Mouse (Mus musculus) forebrain, embryonic 10.5 days (tissue): ENCODE data around the gene Lbx1. TPM values are rescaled to one million over a fixed set of nuclear protein-coding genes. Genes with fewer than 3 reads are reported as not detected.

Experiments
- DNase-seq: peaks from one replicate; pipeline ENCODE4 v3.0.0-alpha.2; 2017; ENCODE audit warnings: low spot score; ENCODE audit errors: extremely low spot score
- H3K27ac ChIP-seq: fragments of 300-500 bp; sonication (generic); 2 replicates; pipeline ENCODE4 v1.5.1; 2016; ENCODE audit warnings: mild to moderate bottlenecking
- H3K27me3 ChIP-seq: fragments of 300-500 bp; sonication (generic); 2 replicates; pipeline ENCODE4 v1.6.1; 2016; ENCODE audit warnings: mild to moderate bottlenecking; ENCODE audit not compliant: poor library complexity, severe bottlenecking
- H3K36me3 ChIP-seq: fragments of 300-500 bp; sonication (generic); replicated peaks from 2 replicates; pipeline ENCODE4 v1.6.1; 2016; ENCODE audit warnings: mild to moderate bottlenecking, moderate library complexity
- H3K4me1 ChIP-seq: fragments of 300-500 bp; sonication (generic); 2 replicates; pipeline ENCODE4 v1.6.1; 2016
- H3K4me3 ChIP-seq: fragments of 300-500 bp; sonication (generic); 2 replicates; pipeline ENCODE4 v1.5.1; 2016; ENCODE audit warnings: mild to moderate bottlenecking, moderate library complexity
- H3K9me3 ChIP-seq: fragments of 300-500 bp; sonication (generic); 2 replicates; pipeline ENCODE4 v1.6.1; 2016; ENCODE audit warnings: mild to moderate bottlenecking, moderate library complexity
- WGBS: fragments of 180-500 bp; shearing (Covaris S2); methylation state at CpG from one replicate; pipeline ENCODE4 v1.1.7; 2016; 5-methylcytosine and 5-hydroxymethylcytosine counted together
- polyA plus RNA-seq: library from polyadenylated mRNA; unstranded; fragments of >200 nt; fragmentation: Nextera tagmentation; extraction: Ambion mirVana; gene quantifications from 2 replicates; pipeline ENCODE4 v1.2.1, GENCODE M21; 2016

Gene Lbx1
- polyA plus RNA-seq, 1 experiment from 2014 or later: not detected

DNA sequence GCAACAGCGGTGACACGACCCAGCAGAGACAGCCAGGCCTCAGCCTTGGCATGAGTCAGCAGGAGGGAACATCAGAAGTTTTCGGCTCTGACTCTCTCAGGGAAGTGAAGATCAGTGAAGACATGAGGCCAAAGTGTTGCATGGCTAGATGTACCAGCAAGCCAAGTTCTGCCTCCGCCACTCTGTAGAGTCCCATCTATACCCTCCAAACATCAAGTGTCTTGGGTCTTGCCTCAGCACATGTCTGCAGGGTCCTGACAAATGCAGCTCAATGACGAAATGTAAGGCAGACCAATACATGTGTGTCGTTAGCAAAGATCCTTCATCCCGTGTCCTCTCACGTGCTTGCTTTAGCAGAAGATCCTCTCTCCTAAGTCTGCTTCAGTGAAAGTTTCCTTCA lies 38.6 kb downstream of the Lbx1 start:
- H3K4me1 ChIP-seq: no peaks in the 10 kb centered on the region
- H3K9me3 ChIP-seq: peaks cover 23% of the 10 kb centered on the region
- 88% methylated on average over 8 of the region's 8 CpGs for WGBS

DNA sequence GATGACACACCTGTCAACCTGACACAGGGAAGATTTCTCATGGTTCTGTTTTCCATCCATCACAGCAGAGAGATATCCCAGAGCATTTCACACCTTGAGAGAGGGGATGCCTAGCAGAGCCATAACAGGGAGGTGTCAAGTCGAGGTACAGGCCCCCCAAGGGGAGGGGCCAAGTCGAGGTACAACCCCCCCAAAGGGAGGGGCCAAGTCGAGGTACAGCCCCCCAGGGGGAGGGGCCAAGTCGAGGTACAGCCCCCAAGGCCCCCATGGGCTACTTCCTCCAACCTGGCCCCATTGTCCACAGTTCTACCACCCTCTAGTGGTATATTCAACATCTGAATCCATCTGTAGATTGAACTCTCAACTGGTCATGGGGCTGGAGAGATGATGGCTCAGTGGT lies 41.0 kb downstream of the Lbx1 start:
- Histone ChIP-seq H3K27ac (no peak overlapping the region), H3K36me3 (no peaks in the 10 kb centered on the region), H3K4me1 (no peaks in the 10 kb centered on the region), H3K9me3 (peaks cover 25% of the 10 kb centered on the region), H3K4me3 (no peak overlapping the region), H3K27me3 (no peaks in the 10 kb centered on the region)
- 49% methylated on average over 4 of the region's 4 CpGs for WGBS
- no peak for DNase-seq

More for the DNA sequence above, 38.6 kb downstream of the Lbx1 start:
- H3K27ac ChIP-seq: no peak overlapping the region
- no peaks in the 10 kb centered on the region for H3K27me3 ChIP-seq
- H3K4me3 ChIP-seq: no peak overlapping the region
- DNase-seq: no peak
- no peaks in the 10 kb centered on the region for H3K36me3 ChIP-seq

Other genes with a start within 250 kb of the Lbx1 start
- 3.4 and 3.8 TPM in 2 replicates for gene Sema4g, start 246.7 kb downstream of the Lbx1 start, polyA plus RNA-seq
- gene Twnk, start 230.1 kb downstream of the Lbx1 start, polyA plus RNA-seq: 34.5 and 35.8 TPM in 2 replicates
- gene Mrpl43, start 229.4 kb downstream of the Lbx1 start, polyA plus RNA-seq: 71.4 and 75.0 TPM in 2 replicates
- 47.9 and 52.4 TPM in 2 replicates for gene Lzts2, start 221.4 kb downstream of the Lbx1 start, polyA plus RNA-seq
- 0.15 and 0.25 TPM in 2 replicates for gene Pdzd7, start 190.1 kb downstream of the Lbx1 start, polyA plus RNA-seq
- gene Sfxn3, start 188.3 kb downstream of the Lbx1 start, polyA plus RNA-seq: 6.3 and 6.9 TPM in 2 replicates
- 0.20 and 0.63 TPM in 2 replicates for gene Kazald1, start 160.6 kb downstream of the Lbx1 start, polyA plus RNA-seq
- gene Tlx1, start 85.1 kb downstream of the Lbx1 start, polyA plus RNA-seq: not detected in 2 replicates
- gene Btrc, start 127.9 kb upstream of the Lbx1 start, polyA plus RNA-seq: 47.4 and 50.3 TPM in 2 replicates